Mouse (Mus musculus): ENCODE results near the gene Ywhag.

Ywhag gene

DNA sequence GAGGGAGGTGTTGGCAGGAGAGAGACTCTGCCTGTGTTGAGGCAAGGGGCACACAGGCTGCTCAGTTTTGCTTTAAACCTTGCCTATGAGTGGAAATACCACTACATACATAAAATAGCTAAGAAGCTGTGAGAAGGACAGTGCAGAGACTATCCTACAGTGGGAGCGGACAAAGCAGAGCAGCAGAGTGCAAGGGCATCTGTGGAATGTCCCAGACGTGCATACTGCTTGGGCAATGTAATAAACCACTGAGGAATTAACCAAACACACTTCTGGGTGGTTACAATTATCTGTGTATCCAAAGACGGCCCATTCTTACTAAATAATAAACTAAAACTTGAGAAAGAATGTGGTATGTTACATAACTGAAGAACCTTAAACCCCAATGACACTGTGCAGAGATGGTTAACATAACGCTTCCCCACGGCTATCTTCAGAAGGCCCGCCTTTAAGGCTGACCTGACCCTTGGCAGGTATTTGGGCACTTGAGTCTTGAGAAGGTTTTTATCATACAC, 18.3 kb downstream of the Ywhag start:
- CTCF ChIA-PET, result no interaction called here

DNA sequence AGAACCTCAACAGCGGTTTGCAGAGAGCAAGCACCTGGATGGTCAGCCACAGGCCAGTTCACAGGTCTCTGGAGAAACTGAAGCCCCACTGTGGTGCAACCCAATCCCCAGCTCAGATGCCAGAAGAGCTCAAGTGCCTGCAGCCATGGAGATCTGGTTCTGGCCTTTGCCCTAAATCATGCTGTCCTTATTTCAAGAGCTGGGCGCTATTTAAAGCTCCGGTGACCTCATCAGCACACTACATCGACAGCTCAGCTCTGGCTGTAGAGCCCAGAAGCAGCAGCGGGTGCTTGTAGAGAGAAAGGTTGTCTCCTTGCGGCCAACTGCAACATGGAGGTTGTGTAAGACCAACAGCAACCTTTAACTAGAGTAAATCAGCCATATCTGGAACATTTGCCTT, 20.3 kb downstream of the Ywhag start:
- CTCF ChIA-PET, result no interaction called here

DNA sequence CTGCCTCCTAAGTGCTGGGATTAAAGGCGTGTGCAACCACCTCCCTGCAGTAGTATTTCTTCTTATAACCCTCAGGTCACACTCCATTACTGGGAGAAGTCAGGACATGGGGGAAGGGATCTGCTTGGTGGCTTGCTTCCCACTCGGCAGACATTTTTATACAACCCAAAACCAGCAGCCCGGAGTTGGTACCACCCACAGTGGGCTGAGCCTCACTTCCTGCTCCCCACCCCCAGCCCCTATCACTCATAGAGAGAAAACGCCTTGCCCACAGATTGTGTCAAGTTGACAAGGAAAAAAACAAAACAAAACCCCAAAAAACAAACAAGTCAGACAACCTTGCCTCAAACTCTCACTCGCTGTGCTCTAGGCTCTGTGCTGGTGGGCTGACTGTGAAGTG, 21.2 kb downstream of the Ywhag start:
- CTCF ChIA-PET, result interaction anchor here (0.5 kb wide), 1 partner anchor 1590 kb away, joined by 9 read pairs; no protein-coding TSS in a partner anchor

DNA sequence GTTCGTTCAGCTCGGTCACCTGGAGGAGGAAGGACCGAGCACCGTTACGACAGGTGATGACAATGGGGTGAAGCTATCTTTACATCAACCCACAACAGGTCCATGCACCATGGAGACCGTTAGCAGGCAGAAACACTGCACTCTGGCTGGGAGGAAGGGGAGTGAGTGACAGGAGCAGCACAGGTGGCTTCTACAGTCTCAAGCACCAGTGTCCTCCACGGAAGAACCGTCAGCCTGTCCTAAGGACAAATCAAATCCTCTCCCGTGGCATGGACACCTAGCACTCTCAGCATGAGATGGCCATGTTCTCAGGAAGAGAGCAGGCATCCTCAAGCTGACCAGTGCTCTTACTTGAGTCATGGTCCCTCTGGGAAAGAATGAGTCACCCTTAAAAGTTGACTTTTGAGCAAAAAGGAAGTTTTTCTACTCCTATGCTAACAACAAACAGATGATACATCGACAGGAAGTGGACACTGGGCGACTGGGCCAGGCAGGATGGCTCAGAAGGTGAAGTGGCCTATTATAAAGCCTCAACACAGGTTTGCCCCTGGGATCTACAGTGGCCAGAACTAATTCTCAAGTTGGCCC, 22.7 kb downstream of the Ywhag start:
- CTCF ChIA-PET, result interaction anchor here (0.6 kb wide), 1 partner anchor 72 kb away, joined by 3 read pairs; no protein-coding TSS in a partner anchor

DNA sequence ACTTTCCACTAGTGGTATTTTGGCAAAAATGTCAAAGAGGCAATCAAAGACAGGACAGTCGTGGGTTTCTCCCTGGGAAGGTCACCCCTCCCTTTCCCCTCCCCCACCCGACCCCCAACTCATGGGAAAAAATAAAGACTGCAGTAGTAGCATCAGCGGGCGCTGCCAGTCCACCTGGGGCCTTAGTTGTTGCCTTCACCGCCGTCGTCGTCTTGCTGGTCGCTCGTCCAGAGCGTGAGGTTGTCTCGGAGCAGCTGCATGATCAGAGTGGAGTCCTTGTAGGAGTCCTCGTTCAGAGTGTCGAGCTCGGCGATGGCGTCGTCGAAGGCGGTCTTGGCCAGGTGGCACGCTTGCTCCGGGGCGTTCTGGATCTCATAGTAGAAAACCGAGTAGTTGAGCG, 23.6 kb downstream of the Ywhag start:
- CTCF ChIA-PET, result no interaction called here

DNA sequence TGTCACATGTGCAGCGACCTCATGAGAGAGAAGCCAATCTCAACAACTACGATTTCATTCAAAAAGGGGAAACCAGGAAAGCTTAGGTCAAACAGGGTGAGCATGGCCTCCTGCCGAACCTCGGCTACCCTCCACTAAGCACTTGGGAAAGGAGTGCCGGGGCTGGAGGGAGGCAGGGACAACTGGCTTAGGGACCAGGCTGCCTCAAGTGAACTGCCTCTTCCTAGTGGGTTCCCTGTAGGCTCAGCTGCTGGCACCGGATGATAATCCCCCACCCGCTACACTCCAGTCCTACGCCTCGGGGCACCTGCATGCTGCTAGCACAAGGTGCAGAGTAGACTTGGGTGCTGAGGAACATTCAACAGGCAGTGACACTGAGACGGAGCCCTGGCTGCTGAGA, 24.8 kb downstream of the Ywhag start:
- CTCF ChIA-PET, result no interaction called here

DNA sequence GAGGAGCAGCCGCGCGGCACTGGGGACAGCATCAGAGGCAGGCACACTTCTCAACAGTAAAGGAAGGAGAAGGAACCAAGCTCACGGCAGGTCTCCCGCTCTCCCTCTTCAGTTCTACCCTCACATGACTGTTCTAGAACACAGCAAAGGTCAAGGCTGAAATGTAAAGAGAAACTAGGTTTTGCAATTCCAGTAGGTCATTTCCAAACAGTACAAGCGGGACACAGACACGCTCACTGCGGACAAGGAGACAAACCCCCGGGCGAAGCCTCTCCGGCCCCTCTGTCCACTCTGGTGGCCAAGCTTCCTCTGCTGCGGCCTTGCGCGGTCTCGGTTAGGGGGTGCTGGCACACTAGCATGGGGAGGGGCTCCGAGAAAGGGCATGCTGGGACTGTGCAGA, 25.4 kb downstream of the Ywhag start:
- CTCF ChIA-PET, result no interaction called here

DNA sequence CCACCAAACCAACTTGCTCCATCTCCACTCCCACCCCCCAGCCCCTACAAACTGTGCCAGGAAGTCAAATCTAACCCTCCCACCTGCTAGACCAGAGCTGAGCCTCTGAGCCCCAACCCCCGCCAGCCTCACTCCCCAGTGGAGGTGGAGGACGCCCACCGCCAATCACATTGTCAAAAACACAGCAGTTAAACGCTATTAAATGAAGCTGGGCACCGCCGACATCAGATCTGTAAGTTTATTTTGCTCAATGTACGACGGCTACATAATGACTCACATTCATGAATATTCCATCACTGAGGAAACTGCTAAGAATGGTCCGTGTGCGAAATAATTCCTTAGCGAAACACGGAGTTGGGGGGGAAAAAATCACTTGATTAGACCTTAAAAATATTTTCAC, 26.2 kb downstream of the Ywhag start:
- CTCF ChIA-PET, result no interaction called here

DNA sequence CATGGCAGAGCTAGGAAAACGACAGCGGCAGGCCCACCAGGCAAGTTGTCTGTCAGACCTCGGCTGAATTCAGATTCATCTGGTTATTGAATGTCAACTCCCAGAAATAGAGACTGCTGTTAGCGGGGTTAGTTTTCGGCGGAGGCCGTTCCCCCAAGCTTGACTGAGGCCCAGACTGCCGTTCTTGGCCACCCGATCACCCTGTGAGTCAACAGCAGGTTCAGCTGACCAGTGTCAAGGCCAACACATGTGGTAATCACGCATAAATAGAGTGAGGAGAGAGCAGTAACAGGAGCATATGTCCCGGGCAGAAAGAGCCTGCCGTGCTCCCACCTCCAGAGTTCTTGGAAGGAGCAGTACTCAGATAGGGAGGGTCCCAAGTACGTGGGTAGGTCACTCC, 27.2 kb downstream of the Ywhag start:
- CTCF ChIA-PET, result no interaction called here

DNA sequence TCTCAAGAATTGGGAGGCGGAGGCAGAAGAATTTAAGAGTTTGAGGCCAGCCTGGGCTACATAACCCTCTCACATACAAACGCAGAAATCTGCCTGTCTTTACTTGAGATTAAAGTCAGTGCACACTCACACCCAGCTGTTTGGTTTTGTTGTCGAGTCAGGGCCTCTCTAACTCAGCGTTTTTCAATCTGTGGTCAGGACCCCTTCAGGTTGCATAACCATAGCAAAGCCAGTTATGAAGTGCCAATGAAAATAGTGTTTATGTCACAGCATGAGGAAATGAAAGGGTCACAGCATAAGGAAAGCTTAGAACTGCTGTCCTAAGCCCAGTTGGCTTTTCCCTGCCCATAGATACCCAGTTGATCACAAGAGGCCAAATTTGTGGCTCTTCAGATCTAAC, 27.6 kb downstream of the Ywhag start:
- CTCF ChIA-PET, result interaction anchor here (0.7 kb wide), 1 partner anchor 9 kb away, joined by 4 read pairs; no protein-coding TSS in a partner anchor

DNA sequence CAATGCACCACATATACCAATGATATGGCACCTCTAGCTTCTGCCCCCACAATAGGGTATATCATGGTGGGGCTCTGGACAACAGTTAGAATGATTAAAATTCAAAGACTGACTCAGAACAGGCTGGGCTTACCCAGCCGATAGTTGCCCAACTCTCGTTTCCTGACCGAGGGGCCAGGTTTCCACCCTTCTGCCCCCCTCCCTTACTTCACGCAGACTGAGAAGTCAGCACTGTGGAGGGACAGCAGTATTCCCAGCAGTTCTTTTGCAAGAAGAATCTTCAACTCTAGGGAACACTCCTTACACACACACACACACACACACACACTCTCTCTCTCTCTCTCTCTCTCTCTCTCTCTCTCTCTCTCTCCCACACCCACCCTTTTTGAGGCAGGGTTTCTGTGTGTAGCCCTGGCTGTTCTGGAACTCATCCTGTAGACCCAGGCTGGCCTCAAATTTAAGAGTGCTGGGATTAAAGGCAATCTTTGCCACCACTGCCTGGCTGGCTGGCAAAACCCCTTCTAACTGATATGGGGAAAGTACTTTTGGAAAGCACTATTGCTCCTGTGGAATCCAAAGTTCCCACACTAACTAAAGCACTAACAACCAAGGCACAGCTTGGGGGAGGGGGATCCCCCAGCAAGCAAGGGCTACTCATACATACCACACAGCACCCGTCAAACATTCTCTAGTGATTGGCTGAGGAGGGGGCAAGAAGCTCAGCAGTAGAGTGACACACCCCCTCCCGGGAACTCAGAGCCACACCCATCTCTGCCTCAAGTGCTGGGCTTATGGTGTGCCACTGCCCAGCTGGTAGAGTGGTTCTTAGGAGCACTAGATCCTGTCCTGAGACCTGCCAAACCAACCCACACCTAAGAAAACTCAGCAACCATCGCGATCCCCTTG, 28.8 kb downstream of the Ywhag start:
- CTCF ChIA-PET, result interaction anchor here (0.6 kb wide), 1 partner anchor 76 kb away, joined by 4 read pairs; no protein-coding TSS in a partner anchor

DNA sequence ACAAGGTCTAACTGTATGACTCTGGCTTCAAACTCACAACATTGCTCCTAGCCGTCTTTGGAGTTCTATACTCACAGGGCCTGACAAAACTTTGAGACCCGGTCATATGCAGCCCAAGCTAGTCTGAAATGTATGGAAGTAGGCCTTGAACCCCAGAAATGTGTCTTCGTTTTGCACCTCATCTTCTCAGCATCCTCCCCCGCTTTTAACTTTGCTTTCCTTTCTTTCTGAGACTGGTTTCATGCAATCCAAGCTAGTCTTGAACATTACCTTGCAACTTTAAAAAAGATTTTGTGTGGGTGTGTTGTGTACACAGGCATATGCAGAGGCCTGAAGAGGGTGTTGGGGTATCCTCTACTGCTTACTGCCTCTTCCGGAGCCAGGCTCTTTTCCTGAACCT, 30.2 kb downstream of the Ywhag start:
- CTCF ChIA-PET, result no interaction called here

DNA sequence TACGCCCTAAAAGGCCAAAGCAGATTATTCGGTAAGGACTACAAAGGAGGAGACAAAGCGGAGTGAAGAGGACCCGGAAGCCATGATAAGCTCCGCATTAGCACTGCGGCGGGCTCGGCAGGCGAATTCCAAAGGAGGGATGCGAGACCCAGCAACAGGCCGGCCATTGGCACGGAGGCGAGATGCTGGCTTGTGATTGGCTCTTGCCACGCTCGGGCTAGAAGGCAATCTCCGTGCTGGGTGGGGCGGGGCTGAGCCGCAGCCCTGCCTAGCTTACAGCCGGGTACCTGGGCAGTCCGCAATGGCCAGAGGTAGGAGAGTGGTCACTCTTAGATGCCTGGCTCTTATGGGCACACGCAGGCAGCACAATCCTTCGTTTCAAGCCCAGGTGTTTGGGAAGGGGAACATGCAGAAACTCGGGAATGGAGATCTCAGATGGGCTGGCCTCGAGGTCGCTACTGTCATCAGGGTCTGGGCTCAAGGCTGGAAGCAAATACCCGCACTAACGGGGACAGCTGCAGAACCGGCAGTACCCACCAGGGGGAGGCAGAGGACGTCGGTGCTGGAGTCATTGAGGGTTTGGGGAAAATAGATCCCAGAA, 30.8 kb downstream of the Ywhag start:
- CTCF ChIA-PET, result no interaction called here

DNA sequence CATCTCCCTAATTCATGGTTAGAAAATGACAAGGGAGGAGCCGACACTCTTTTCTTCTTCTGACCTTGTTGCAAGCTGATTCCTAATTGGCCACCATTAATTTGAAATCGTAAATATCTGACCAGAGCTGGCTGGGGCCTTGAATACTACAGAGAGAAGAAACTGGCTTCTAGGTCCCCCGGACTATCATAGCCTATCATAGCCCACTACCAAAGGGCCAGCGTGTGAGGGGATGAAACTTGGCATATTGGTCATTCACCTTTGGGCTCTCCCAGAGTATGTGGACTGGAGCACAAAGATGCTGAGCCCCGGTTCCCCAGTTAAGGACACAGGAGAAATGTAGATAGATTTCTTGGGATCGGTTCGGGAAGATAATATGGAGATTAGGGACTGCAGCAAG, 31.4 kb downstream of the Ywhag start:
- CTCF ChIA-PET, result no interaction called here

DNA sequence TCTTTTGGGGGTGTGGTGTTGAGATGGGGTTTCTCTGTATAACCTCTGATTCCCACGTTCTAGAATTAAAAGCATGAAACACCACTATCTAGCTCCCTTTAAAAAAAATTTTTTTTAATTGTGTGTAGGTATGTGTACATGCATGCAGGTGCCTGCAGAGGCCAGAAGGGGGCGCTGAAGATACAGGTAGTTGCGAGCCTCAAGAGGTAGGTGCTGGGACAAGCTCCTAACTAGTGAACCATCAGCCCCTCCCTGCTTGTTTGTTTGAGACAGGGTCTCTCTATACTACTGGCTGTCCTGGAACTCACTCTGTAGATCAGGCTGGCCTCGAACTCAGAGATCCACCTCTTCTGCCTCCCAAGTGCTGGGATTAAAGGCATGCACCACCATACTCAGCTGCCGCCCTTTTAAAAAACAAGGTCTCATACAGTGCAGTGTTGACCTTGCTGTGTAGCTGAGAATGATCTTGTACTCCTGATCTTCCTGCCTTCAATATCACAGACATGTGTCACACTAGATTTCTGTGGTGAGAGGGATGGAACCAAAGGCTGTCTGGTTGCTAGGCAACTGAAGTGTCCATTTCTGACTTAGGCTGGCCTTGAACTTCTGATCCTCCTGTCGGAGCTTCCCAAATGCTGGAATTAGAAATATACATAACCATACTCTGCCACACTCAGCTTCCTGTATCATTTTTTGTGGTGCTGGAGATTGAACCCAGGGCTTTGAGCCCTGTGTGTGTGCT, 32.9 kb downstream of the Ywhag start:
- CTCF ChIA-PET, result interaction anchor here (0.5 kb wide), 1 partner anchor 147 kb away, joined by 3 read pairs; no protein-coding TSS in a partner anchor

DNA sequence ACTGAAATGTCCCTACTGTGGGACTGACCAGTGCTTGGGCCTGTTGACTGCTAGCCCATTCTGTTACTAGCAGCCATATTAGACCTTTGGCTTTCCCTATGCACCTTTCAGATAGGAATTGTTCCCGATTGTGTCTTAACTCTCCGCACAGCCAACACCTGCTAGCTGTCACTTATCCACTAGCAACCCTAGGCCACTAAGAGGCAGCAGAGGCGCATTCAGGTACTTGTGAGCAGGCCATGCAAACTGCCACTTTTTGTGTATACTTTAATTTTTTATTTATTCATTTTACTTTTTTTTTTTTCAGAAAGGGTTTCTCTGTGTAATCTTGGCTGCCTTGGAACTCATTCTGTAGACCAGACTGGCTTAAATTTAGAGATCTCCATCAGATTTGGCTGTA, 33.7 kb downstream of the Ywhag start:
- CTCF ChIA-PET, result interaction anchor here (0.5 kb wide), 1 partner anchor 148 kb away, joined by 3 read pairs; no protein-coding TSS in a partner anchor

DNA sequence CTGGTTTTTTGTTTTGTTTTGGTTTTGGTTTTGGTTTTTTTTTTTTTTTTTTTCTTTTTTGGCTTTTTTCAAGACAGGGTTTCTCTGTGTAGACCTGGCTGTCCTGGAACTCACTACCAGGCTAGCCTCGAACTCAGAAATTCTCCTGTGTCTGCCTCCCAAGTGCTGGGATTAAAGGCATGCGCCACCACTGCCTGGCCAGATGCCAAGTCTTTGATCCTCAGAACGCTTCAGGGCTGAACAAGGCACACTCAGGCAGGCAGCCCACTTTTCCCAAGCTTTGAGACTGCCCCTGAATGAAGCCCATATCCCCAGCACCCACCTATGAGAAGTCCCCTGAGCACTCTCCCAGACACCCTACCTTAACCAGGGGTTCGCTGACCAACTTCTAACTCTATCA, 34.6 kb downstream of the Ywhag start:
- CTCF ChIA-PET, result no interaction called here

DNA sequence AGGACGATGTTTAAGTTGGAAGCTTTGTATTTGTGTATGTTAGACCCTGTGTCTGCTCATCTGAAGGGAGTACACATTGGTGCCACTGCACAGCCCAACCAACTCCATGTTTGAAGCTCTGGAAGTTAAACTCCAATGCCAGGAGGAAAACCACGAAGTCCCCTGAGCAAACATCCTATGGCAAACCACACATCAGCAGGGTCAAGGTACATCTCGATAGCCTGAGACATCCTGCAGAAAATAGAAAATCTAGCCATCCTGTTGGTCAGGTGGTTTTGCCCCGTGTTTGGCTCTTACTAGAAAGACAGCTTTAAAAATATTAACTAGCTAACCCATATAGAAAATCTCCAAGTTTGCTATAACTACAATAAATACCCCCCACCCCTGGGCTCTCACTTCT, 35.4 kb downstream of the Ywhag start:
- CTCF ChIA-PET, result interaction anchor here (0.8 kb wide), 2 partner anchors 9 to 529 kb away, joined by 19 to 28 read pairs; partner anchors contain the start of gene Nsun5

DNA sequence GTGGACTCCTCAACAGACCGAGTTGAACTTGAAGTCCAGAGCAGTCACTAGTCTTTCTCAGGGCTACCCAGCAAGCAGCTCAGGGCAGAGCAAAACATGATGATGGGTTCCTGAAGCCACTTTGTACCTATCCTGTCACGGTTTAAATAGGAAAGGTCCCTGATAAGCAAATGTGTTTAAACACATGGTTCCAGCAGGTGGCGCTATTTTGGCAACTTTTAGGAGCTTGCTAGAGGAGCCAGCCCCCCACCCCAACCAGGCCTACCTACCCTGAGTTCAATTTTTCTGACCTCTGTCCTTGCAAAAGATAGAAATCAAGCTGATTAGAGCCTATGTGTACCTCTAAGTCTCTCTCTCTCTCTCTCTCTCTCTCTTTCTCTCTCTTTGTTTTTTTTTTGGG, 36.4 kb downstream of the Ywhag start:
- CTCF ChIA-PET, result interaction anchor here (0.6 to 0.8 kb wide), 4 partner anchors 8 to 528 kb away, joined by 4 to 28 read pairs (median 12); partner anchors contain the start of gene Nsun5

DNA sequence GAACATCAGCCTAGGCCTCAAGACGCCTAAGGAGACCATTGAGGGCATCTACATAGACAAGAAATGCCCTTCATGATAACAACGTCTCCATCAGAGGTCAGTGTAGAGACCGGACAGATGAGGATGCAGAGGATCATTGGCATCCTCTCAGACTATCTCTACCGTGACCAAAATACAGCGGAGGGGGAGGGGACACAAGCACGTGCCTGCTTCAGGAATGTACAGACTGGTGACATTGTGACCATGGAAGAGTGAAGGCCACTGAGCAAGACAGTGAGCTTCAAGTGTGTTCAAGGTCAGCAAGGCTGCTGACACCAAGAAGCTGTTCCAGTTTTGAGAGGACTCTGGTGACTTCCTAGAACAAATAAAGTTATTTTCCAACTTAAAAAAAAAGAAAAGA, 39.5 kb downstream of the Ywhag start:
- CTCF ChIA-PET, result no interaction called here

DNA sequence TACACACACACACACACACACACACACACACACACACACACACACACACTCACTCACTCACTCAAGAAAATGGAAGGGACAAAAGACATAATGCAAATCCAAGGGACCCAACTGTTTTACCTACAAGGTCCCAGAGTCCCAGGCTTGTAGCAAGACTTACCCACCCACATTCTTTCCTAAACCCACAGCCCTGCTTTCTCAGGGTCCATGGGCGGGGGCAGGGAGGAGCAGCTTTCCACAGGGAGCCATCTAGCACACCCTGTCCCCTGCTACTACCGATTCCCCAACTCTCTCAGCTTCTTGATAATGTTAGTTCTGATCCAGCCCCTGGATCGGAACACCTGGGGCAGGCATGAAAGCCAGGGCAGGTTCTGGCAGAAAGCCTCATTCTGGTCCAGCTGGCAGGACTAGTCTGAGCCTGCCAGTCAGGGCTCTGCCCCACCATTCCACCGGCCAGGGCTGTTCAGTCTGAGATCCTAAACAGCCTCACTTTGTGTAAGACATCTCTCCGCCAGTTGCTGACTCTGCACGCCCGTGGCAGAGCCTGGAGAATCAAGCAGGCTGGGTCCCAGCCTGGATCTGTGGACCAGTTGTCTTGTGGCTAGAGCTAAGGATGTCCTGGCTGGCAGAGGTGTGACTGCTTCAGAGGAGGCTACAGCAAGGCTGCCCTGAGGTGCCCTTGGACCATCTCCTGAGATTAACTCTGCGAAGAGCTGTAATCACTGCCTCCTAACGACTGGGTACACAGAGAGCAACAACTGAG, 41.6 kb downstream of the Ywhag start:
- CTCF ChIA-PET, result interaction anchor here (0.6 kb wide), 1 partner anchor 1419 kb away, joined by 4 read pairs; no protein-coding TSS in a partner anchor

All from spleen, embryonic (tissue).